Mouse (Mus musculus): ENCODE measurements around the gene Myo1c. TPM values are rescaled to one million over a fixed set of nuclear protein-coding genes. Genes with fewer than 3 reads are reported as not detected.

Gene Myo1c
- polyA plus RNA-seq, 1 experiment from 2014 or later, result 7.6 TPM

DNA sequence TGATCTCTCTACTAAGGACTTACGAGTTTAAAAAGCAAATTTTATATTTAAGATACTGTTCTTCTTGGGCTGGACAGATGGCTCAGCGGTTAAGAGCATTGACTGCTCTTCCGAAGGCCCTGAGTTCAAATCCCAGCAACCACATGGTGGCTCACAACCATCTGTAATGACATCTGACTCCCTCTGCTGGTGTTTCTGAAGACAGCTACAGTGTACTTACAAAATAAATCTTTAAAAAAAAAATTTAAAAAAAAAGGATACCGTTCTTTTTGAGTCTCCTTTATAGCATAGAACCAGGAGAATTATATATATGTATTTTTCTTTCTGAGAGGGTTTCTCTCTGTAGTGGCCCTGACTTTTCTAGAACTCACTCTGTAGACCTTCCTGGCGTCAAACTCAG is 50.3 kb downstream of the Myo1c start:
- WGBS, result 96% methylated on average over 5 of the region's 5 CpGs
- Histone ChIP-seq H3K4me2 (replicated peaks) (no peak overlapping the region), H3K9me3 (no peaks in the 10 kb centered on the region), H3K9ac (replicated peaks) (no peak overlapping the region), H3K27ac (no peak overlapping the region), H3K4me3 (replicated peaks) (no peak overlapping the region), H3K4me1 (replicated peaks) (no peaks in the 10 kb centered on the region), H3K36me3 (peaks cover 76% of the 10 kb centered on the region), H3K27me3 (no peaks in the 10 kb centered on the region)
- ATAC-seq, result no peak

DNA sequence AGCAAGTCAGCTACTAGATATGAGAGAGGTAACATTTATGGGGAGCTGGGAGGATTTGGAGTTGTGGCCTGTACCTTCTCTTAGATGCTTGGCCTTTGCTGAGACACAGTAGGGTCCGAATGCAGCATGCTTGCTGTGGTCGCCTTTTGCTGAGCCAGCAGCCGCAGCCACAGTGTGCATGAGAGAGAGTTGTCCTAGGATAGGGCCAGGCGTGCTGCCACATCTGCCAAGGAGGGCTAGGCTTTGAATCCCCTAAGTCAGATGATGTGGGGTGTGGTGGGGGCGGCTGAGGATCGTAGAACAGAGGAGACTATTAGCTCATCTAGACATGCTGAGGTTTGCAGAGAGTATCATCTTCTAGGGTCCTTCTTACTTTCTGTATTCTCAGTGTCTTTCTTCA is 52.5 kb downstream of the Myo1c start:
- WGBS, result 95% methylated on average over 6 of the region's 6 CpGs
- Histone ChIP-seq H3K4me3 (replicated peaks) (no peak overlapping the region), H3K9me3 (no peaks in the 10 kb centered on the region), H3K4me2 (replicated peaks) (no peak overlapping the region), H3K36me3 (peaks cover 73% of the 10 kb centered on the region), H3K9ac (replicated peaks) (no peak overlapping the region), H3K27me3 (no peaks in the 10 kb centered on the region), H3K4me1 (replicated peaks) (no peaks in the 10 kb centered on the region), H3K27ac (no peak overlapping the region)
- no peak for ATAC-seq

- Histone ChIP-seq H3K4me1 (replicated peaks) (no peaks in the 10 kb centered on the region), H3K27ac (no peak overlapping the region), H3K9ac (replicated peaks) (no peak overlapping the region), H3K36me3 (peaks cover 68% of the 10 kb centered on the region), H3K9me3 (no peaks in the 10 kb centered on the region), H3K4me3 (replicated peaks) (no peak overlapping the region), H3K4me2 (replicated peaks) (no peak overlapping the region), H3K27me3 (no peaks in the 10 kb centered on the region)
- ATAC-seq, result no peak
- WGBS, result 92% methylated on average over 2 of the region's 2 CpGs
These were observed 53.4 kb downstream of the Myo1c start for GRCm38 (mm10) chr11:75703748-75704147.

DNA sequence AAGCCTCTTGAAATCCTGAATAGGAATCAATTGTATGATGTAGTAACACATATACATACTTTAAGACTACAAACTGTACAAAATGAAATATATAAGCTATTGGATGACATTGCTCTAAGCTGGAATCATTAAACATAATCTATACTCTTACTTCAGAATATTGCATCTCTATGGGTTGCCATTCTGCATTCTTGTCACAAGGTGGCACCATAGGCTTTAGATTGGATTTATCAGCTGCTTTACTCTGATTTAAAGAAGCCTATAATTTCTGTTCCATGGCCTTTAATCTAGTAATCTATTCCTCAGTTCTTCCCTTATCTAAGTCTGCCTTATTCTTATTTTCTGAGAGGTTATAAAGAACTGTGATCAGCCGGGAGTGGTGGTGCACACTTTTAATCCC is 63.6 kb downstream of the Myo1c start:
- Histone ChIP-seq H3K9me3 (no peaks in the 10 kb centered on the region), H3K27ac (no peak overlapping the region), H3K4me2 (replicated peaks) (no peak overlapping the region), H3K36me3 (no peaks in the 10 kb centered on the region), H3K4me1 (replicated peaks) (no peaks in the 10 kb centered on the region), H3K9ac (replicated peaks) (no peak overlapping the region), H3K27me3 (no peaks in the 10 kb centered on the region), H3K4me3 (replicated peaks) (no peak overlapping the region)
- WGBS, result 85% methylated on average over 1 of the region's 1 CpGs
- ATAC-seq, result no peak

- Histone ChIP-seq H3K4me2 (replicated peaks) (no peak overlapping the region), H3K9ac (replicated peaks) (no peak overlapping the region), H3K4me3 (replicated peaks) (no peak overlapping the region), H3K36me3 (no peaks in the 10 kb centered on the region), H3K4me1 (replicated peaks) (no peaks in the 10 kb centered on the region), H3K27ac (no peak overlapping the region), H3K27me3 (no peaks in the 10 kb centered on the region), H3K9me3 (0 out of 2 replicates have a peak, but pooled peaks cover 5% of the 10 kb centered on the region)
- ATAC-seq, result no peak
- WGBS, result 16% methylated on average over 12 of the region's 12 CpGs
These were observed 65.3 kb downstream of the Myo1c start for GRCm38 (mm10) chr11:75715556-75715955.

- H3K27me3 ChIP-seq, result no peaks in the 10 kb centered on the region
- no peak overlapping the region for H3K9ac ChIP-seq (replicated peaks)
- no peak overlapping the region for H3K27ac ChIP-seq
- ATAC-seq, result no peak
- peaks cover 14% of the 10 kb centered on the region; the same call in 1 of the 2 replicates for H3K9me3 ChIP-seq
- no peaks in the 10 kb centered on the region for H3K4me1 ChIP-seq (replicated peaks)
- H3K36me3 ChIP-seq, result no peaks in the 10 kb centered on the region
- H3K4me2 ChIP-seq (replicated peaks), result no peak overlapping the region
- H3K4me3 ChIP-seq (replicated peaks), result no peak overlapping the region
- 87% methylated on average over 8 of the region's 8 CpGs for WGBS
These were observed 66.5 kb downstream of the Myo1c start for GRCm38 (mm10) chr11:75716661-75717325.

DNA sequence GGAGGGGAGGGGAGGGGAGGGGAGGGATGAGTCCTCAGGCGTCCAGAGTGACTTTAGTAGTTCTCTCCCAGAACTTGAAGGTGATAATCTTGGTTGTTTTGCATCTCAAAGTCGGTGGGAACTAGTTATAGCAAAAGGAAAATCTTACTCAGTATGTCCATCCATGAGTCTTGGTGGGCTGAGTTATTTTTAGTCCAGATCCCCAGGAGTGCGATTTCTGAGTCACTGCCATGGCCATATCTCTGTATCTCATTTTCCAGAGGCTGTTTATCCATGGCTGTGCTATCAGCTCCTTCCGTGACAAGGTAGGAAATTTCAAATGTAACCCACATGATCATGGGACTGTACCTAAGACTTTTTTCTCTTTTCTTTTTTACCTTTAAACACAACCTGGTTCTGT is 72.0 kb downstream of the Myo1c start:
- Histone ChIP-seq H3K27me3 (no peaks in the 10 kb centered on the region), H3K27ac (no peak overlapping the region), H3K4me2 (replicated peaks) (no peak overlapping the region), H3K4me3 (replicated peaks) (no peak overlapping the region), H3K4me1 (replicated peaks) (no peaks in the 10 kb centered on the region), H3K9ac (replicated peaks) (no peak overlapping the region), H3K9me3 (peaks cover 14% of the 10 kb centered on the region; the same call in 1 of the 2 replicates), H3K36me3 (no peaks in the 10 kb centered on the region)
- WGBS, result 60% methylated on average over 4 of the region's 4 CpGs
- no peak for ATAC-seq

Other genes with a start within 250 kb of the Myo1c start
- 27.5 and 31.5 TPM in 2 replicates for gene Serpinf1, start 227.8 kb upstream of the Myo1c start, polyA plus RNA-seq (2015; fragmentation: Nextera tagmentation; extraction: Ambion mirVana)
- 0.07 TPM in 1 of 2 replicates, not detected in the other for gene Serpinf2, start 210.9 kb upstream of the Myo1c start, polyA plus RNA-seq (2015; fragmentation: Nextera tagmentation; extraction: Ambion mirVana)
- gene Wdr81, start 195.8 kb upstream of the Myo1c start, polyA plus RNA-seq (2015; fragmentation: Nextera tagmentation; extraction: Ambion mirVana), result 6.8 and 8.1 TPM in 2 replicates
- gene Tlcd2, start 188.8 kb upstream of the Myo1c start, polyA plus RNA-seq (2015; fragmentation: Nextera tagmentation; extraction: Ambion mirVana), result 2.0 and 2.5 TPM in 2 replicates
- 58.2 and 61.8 TPM in 2 replicates for gene Prpf8, start 163.7 kb upstream of the Myo1c start, polyA plus RNA-seq (2015; fragmentation: Nextera tagmentation; extraction: Ambion mirVana)
- 0.97 and 1.2 TPM in 2 replicates for gene Rilp, start 140.4 kb upstream of the Myo1c start, polyA plus RNA-seq (2015; fragmentation: Nextera tagmentation; extraction: Ambion mirVana)
- 3.4 and 3.5 TPM in 2 replicates for gene Scarf1, start 137.0 kb upstream of the Myo1c start, polyA plus RNA-seq (2015; fragmentation: Nextera tagmentation; extraction: Ambion mirVana)
- 16.4 and 17.3 TPM in 2 replicates for gene Slc43a2, start 118.8 kb upstream of the Myo1c start, polyA plus RNA-seq (2015; fragmentation: Nextera tagmentation; extraction: Ambion mirVana)
- 77.8 and 99.2 TPM in 2 replicates for gene Pitpna, start 62.4 kb upstream of the Myo1c start, polyA plus RNA-seq (2015; fragmentation: Nextera tagmentation; extraction: Ambion mirVana)
- gene Inpp5k, start 19.5 kb upstream of the Myo1c start, polyA plus RNA-seq (2015; fragmentation: Nextera tagmentation; extraction: Ambion mirVana), result 41.9 and 43.4 TPM in 2 replicates
- gene Crk, start 28.8 kb downstream of the Myo1c start, polyA plus RNA-seq (2015; fragmentation: Nextera tagmentation; extraction: Ambion mirVana), result 129 and 130 TPM in 2 replicates
- 1,420 and 1,493 TPM in 2 replicates for gene Ywhae, start 82.4 kb downstream of the Myo1c start, polyA plus RNA-seq (2015; fragmentation: Nextera tagmentation; extraction: Ambion mirVana)
- 1.0 and 1.1 TPM in 2 replicates for gene Doc2b, start 145.5 kb downstream of the Myo1c start, polyA plus RNA-seq (2015; fragmentation: Nextera tagmentation; extraction: Ambion mirVana)